Mouse (Mus musculus): Measurements from ENCODE around the gene Dcaf7. TPM values are rescaled to one million over a fixed set of nuclear protein-coding genes. Genes with fewer than 3 reads are reported as not detected.
A peak's percentile ranks its signal among the peaks of the same experiment; 100 is the strongest.
"Not testable (repeated sequence)": the region's sequence is repeated elsewhere in the genome, so short reads cannot be mapped to it uniquely, and the experiment has no call there.

The Dcaf7 gene
- polyA plus RNA-seq (2017; shearing (Covaris generic)) = 10 to 100 TPM; 18.5 to 25.5 (median 22.3) TPM

DNA sequence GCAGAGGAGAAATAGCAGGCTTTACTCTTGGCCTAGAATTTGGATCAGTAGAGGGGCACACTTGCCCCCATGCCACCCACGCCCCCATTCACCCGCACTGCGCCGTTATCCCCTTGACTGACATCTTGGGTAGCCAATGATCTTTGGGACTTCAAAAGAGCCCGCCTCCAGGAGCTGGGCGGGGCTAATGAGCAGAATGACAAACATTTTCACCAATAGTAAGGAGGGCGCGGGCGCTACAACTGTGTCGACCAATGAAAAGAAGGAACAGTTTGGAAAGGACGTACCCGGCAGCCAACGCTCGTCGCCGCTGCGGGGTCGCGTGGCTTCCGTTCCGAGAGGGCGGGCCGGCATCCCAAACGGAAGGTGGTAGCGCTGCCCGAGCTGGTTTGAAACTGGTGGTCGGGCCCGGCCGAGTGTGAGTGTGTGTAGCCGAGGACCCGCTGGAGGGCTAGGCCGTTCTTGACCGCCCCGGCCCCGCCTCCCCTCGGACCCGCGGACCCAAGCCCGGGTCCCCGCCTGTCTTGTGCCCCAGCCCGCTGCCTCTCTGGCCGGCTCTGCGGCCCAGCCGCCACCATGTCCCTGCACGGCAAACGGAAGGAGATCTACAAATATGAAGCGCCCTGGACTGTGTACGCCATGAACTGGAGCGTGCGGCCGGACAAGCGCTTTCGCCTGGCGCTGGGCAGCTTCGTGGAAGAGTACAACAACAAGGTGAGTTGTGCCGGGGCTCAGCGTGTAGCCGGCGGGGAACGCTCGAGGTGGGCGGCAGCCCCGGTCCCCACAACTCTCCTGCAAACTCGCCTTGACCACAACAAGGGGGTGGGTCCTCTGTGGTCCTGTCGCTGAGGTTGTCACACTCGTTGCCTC is at the start of gene Dcaf7:
Gene Dcaf7 (plus strand): TSS at position 325 of the 870 bp plus-strand sequence.
- ATAC-seq = peak; percentile 96

DNA sequence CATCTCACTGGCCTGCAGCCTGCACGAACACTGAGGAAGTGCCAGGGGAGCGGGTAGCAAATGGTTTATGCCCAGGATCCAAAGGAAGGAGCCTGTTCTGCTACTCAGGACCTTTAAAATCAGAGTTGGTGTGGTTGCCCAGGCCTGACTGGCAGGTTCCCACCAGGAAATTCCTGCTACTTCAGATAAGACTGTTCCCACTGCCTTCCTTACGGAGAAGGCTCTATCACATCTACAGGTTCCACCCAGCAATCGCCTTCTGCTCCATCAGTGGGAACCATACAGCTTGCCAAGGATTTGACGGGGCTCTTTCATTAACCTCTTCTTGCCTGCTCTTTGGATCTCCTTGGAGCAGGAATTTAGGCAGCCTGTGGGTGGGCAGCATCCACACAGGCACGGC is 49.2 kb upstream of the Dcaf7 start:
- ATAC-seq = no peak

DNA sequence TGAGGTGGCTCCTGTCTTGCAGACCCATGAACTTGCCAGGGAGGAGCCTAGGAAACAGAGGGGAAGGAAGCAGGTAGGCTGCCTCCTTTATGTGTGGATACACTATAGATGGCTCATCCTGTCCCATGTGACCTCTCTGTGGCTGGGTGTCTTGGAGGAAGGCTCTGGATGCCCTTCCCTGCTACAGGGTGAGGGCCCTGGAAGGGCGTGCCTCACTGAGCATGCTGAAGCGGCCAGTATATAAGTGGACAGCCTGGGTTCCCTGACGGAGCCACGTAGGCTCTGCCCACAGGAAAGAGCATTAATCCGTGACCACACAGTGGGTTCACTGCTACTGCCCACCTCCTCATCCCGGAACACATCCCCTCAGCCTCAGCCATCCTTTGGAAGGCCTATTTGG is 47.2 kb upstream of the Dcaf7 start:
- ATAC-seq = no peak

DNA sequence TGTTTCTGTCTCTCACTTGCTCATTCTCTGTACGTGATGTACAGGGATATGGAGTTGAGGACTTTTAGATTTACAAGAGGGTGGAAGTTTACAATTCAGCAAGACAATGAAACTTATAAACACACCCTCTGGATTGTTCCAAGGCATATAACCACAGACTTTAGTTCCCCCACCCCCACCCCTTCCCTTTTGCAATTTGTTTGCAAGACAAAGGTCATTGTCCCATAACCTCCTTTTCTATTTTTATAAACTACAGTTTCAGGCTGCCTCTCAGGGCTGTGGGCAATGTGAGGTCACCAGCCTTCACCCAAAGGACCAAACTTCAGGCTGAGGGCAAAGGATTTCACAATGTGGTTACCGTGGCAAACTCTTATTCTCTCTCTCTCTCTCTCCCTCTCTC is 46.4 kb upstream of the Dcaf7 start:
- no peak for ATAC-seq

DNA sequence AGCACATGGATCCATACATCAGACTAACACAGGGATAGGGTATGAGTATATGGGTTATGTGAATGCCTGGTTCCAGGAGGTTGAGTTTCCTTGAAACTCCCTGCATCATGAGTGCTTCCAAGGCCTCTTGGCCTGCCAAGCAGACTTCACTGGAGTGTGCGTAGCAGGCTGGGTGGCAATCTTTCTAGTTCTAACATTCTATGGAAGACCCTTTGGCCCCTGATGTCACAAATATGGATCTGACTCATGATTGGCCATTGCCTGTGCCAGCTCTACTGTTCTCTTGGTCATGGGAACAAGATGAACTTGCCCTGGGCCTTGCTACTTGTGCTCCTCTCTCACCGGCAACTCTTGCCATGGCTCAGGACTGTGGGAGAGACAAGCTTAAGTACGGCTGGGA is 42.3 kb upstream of the Dcaf7 start, which contains the start of gene Ace3:
Gene Ace3 (plus strand): TSS at position 301 of the 400 bp plus-strand sequence.
- no peak for ATAC-seq

DNA sequence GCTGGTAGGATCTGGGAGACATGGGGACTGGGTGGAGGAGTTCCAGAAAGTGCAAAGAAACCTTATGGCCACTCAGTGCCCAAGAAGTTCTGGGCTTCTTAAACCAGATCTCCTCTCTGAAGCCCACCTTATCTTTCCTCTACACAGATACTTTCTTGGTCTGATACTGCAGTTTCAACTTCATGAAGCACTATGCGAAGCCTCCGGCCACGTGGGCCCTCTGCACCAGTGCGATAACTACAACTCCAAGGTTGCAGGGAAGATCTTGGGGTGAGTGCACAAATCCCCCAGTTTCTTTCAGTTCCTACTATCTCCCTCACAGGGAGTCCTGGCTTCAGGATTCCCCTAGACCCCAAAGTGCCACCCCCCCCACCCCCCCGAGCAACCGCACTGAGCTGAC is 36.6 kb upstream of the Dcaf7 start:
- no peak for ATAC-seq

DNA sequence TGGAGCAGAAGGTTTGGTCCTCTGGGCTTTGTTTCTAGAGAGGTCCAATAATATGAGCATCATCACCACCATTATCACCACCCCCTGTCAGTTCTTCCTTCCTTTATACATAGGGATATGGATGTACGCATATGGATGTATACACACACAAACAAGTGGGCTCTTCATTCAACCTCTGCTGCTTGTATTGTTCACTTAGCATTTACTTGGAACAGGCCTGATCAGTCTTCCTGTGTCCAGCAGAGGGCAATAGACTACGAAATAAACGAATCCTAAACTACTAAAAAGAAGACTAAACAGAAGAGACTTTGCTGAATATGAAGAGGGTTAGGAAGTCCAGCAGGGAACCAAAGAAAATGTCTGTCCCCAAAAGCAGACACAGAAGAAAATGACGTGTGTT is 35.0 kb upstream of the Dcaf7 start:
- ATAC-seq = peak; percentile 52

DNA sequence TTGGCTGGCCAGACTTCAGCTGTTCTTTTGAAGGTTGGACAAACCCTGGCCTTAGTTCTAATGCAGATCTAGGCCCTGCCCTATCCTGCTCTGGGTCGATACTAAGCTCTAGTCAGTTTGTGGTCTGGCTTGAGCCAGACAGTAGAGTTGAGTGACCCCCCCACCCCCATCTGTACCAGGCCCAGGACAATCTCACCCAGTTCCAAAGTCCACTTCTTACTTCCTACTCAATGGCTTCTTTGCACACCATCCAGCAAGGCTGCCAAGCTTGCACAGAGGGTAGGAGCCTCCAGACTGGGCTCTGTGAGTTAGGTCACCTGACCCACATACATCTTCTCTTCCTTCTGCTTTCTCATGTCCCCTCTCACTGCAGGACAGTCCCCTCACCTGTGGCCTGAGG is 32.1 kb upstream of the Dcaf7 start:
- no peak for ATAC-seq

DNA sequence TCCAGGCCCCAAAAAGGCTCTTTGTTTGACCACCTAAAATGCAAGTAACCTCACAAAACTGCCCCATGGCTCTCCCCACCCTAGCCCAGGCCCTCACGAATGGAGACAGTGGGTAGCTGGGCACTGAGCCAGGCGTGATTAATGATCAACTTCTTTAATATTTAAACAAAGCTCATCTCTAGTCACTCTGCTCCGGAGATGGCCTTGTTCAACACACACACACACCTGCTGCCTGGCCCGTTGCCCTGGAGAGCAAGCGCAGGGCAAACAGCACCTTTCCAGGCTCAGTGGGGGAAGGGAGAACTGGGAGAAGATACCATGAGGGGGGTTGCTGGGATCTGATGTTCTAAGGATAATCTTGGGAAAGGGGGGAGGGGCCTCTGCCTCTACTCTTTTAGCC is 30.7 kb upstream of the Dcaf7 start:
- ATAC-seq = no peak

DNA sequence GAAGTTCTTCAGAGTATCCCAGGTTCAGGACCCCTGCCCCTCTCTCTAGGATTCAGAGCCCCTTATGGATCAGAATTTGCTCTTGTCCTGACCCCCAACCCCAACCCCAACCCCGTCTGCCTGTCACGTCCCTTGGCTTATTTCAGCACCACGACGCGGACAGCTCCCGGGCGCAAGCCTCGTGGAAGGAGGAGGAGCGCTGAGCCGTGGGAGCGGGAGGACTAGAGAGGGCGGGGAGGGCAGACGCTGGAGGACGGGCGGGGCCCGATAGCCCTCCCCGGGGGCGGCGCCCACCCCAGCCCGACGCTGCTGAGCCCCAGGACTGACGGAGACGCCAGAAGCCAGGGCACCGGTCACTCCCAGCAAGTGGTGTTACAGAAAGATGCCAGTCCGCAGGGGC is 28.9 kb upstream of the Dcaf7 start, which contains the start of gene Kcnh6:
Gene Kcnh6 (plus strand): TSS at position 304 of the 400 bp plus-strand sequence.
- ATAC-seq = no peak

DNA sequence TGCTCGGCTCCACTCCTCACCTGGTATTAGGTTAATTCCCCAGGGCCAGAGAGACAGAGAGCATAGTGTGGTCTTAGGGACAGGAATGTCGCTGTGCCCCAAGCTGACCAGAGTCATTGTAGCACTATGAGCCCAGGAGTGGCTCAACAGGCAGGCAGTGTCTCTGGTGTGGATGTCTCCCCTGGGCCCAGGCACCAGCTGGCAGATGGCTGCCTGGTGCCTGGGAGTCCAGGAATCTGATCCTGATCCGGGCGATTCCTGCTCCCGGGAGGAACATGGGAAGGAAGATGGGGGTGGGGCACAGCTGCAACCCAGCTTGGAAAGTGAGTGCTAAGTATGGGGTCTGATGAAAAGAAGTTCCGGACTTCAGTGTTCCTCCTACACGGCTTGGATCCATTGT is 24.0 kb upstream of the Dcaf7 start:
- ATAC-seq = no peak

DNA sequence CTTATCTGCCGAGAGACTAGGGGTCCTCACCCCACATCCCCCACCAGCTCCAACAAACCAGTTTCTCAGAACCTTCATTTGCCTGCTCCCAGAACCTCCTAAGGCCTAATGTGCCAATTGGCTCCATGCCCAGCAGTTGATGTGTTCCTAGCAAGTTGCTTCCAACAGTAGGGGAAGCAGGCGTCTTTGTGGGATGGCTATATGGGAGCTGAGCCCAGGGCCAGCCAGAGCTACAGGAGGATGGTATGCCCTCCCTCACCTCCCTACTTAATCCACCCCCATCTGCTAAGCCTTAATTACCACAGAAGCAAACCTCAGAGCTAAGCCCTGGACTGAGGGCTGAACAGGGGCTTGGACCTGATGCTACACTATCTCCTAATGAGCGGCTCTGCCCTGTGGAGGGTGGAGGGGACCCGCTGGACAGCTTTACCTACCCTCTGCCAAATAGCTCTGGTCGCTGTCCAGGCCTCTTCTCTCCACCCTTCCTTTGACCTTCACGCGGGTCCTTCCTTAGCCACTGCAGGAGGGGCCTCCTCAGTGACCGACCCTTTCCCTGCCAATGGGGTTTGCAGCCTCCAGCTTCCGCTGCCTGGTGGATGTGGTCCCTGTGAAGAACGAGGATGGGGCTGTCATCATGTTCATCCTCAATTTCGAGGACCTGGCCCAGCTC is 23.0 kb upstream of the Dcaf7 start:
- no peak for ATAC-seq

DNA sequence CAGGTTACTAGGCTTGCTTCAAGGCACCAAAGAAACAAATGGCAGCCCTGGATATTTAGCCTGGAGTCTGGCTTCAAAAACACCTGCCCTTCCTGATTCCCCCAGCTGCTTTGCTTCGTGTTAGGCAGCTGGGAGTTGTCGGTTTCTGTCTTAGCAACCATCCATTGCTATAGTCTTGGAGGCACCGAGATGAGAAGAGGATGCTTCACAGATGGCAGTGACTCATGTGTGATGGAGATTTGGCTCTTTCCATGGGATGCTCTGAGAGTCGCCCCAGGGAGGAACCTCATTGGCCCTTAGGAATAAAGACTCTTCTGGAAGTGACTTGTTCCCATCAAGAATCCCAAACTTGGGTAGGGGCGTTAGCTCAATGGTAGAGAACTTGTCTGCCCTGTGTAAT is 20.2 kb upstream of the Dcaf7 start:
- no peak for ATAC-seq

DNA sequence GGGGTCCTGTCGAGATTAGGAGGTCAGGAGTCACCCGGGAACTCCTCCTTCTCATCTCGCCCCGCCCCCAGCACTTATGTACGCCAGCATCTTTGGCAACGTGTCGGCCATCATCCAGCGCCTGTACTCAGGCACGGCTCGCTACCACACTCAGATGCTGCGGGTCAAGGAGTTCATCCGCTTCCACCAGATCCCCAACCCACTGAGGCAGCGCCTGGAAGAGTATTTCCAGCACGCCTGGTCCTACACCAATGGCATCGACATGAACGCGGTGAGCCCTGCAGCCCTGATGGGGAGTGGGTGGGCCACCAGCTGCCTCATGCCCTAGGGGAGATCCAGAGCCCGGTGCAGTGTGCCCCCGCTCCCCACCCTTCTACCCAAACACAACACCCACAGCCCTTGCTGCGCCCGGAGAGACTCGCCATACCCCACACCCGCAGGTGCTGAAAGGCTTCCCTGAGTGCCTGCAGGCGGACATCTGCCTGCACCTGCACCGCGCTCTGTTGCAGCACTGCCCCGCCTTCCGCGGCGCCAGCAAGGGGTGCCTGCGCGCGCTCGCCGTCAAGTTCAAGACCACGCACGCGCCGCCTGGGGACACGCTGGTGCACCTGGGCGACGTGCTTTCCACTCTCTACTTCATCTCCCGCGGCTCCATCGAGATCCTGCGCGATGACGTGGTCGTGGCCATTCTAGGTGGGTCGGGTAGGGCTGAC is 16.5 kb upstream of the Dcaf7 start:
- ATAC-seq = peak; percentile 46

DNA sequence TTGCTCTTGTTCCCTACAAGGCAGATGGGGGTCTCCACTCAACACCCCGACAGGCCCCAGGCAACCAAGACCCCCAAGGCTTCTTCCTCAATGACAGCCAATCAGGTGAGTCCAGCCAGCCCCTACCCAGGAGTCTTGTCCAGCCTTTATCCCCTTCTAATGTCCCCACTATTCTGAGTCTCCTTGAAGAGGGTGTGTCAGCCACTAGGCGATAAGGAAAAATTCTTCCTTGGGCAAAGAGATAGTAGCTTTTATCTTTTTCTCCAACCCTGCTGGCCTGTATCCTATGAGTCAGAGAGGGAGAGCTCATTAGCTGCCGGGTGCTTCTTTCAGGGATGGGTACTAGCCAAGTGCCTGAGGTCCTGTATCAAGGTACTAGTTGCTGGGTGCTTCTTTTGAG is 10.9 kb upstream of the Dcaf7 start:
- no peak for ATAC-seq

DNA sequence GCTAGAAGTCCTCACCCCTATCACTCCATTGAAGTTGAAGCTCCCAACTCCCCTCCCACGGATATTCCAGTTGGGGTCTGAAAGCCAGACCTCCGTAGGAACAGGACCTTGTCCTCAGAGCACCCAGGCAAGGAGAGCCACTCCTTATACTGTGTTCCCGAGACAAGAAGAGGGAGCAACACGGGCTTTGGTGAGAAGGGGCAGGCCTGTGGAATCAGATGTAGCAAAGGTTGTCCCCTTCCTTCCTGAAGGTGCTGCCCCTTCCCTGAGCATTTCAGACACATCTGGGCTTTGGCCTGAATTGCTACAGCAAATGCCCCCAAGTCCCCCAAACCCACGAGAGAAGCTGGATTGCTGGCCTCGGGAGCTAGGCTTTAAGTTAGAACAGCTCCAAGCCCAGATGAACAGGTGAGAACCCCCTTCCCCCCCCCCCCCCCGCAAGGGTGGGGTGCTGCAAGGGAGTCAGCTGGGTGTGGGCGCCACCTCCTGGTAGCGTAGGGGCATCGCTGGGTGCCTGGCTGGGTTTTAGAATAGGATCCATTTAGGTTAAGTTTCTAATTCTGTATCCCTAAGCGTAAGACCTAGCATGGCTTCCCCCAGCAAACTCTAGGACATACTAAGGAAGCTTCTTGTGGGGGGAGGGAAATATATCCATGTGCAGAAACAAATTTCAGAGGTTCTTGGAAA is 10.1 kb upstream of the Dcaf7 start:
- ATAC-seq = peak; percentile 66

DNA sequence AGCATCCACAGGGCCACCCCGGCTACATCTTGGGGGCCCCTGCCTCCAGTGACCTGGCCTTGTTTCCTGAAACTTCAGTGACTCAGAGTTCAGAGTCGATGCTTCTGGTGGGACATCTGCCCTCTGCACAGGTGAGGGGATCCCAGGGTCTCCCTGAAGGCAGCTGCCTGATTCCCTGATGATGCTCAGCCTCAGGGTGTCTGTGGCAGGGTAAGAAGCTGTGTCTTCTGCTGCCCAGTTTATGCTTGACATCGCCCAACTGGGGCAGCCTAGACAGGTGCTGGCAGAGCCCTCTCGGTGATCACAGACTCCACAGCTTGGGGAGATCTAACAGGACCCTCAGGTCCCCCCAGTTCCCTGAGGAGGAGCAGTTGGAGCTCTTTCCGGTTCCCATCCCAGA is 9.1 kb upstream of the Dcaf7 start:
- ATAC-seq = peak; percentile 44

DNA sequence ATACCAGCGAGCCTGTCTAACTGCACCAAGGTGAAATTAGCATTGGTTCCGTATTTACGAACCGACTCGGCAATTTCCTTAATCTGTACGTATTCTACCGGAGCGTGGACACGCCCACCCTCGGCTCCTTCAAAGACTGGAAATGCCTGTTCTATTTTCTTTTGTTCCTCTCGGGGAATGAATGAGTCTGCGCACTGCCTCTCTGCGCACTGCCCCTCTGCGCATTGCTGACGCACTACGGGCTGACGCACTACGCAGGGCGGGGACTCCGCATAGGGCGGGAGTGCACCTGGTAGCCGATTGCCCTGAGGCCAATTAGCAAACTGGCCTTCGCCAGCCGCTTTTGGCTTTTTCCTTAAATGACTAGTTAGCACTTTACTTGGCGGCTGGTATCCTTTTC is 4.6 kb upstream of the Dcaf7 start:
- ATAC-seq = not testable (repeated sequence)

DNA sequence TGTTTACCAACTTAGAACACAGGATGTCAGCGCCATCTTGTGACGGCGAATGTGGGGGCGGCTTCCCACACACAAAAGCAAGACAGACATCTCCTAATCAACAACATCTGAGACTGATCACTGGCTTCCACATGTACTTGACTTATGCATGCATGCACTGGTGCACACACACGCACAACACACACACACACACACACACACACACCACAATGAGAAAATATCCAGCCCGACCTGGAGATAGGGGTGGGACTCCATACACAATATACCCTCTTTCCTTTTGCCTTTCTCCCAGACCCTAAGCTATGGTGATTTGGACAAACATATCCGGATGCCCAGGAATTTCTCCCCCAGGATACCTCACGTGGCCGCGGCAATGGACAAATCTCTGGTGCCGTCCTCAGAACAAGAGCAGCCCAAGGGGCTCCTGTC is 3.2 kb upstream of the Dcaf7 start:
- ATAC-seq = peak; percentile 59

DNA sequence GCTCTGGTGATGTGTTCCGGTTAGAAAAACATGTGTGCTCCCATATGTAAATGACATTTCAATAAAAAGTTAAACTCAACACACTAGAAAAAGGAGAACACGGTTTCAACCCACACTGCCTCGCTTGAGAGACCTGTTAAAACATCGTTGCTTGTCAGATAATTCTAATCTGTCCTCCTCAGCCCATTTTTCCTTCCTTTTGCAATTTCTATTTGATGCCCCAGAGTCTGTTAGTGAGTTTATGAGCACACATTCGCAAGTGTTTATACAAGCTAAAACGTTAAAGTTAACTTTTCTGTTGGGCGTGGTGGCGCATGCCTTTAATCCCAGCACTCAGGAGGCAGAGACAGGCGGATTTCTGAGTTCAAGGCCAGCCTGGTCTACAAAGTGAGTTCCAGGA is 1.7 kb upstream of the Dcaf7 start:
- no peak for ATAC-seq

DNA sequence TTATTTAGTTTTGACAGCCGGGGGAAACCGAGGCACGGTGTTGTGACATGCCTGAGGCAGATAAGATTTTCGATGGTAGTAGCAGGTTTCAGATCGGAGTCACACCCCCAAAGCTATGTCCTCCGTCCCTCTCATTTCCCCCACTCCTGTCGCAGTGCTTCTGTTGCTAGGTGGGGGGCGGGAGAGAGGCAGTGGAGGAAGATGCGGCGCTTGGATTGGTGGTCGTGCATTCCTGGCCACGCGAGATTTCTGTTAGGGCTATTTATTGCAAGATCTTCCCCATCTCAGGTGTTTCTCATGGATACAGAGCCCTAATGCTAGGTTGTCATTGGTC is 713 bp downstream of the Dcaf7 start:
- no peak for ATAC-seq

DNA sequence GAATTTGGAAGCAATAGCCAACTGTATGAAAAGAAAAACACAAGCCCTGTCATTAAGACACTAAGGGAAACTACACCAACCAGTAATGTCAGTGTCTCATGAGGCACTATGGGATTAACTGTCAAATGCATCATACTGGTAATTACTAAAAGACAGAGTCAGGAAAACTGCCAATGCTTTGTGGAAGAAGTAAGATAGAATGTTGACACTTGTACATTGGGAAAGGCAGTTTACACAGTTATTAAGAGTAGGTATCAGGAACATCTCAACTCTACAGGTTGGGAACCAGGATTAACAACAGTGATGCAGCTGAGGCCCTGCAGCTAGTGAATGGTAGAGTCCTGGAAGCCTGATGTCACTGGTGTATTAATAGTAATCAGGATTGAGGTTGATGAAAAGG is 7.7 kb downstream of the Dcaf7 start:
- no peak for ATAC-seq

DNA sequence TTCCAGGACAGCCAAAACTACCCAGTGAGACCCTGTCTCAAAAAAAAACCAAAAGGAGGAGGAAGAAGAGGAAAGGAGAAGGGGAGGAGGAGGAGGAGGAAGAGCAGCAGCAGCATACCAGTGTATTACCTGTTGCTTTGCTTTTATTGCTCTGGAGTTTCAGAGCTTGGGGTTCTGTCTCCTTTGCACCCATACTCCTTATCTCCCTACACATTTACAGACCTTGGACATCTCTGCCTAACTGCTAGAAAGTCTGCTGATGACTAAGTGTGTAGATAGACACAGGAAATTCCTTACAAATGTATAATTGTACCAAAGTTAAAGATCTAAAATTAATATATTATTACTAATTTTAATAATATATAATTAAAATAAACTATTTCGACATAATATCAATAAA is 8.6 kb downstream of the Dcaf7 start:
- ATAC-seq = no peak
